Mouse (Mus musculus) kidney, adult 2 months (tissue): Measurements from ENCODE around the gene Arid3b.

Experiments
- CTCF ChIP-seq: fragments of 200-500 bp; conservative IDR thresholded peaks from 2 replicates; pipeline ENCODE4 v1.5.1; 2011; ENCODE audit warnings: low read depth, mild to moderate bottlenecking, control low read depth, low read length, moderate library complexity, mixed read lengths; ENCODE audit not compliant: insufficient read depth, insufficient read length
- POLR2A ChIP-seq: fragments of 200-500 bp; IDR thresholded peaks from one replicate; pipeline ENCODE4 v1.6.1; 2011; ENCODE audit warnings: low read depth, low read length, control low read depth

DNA sequence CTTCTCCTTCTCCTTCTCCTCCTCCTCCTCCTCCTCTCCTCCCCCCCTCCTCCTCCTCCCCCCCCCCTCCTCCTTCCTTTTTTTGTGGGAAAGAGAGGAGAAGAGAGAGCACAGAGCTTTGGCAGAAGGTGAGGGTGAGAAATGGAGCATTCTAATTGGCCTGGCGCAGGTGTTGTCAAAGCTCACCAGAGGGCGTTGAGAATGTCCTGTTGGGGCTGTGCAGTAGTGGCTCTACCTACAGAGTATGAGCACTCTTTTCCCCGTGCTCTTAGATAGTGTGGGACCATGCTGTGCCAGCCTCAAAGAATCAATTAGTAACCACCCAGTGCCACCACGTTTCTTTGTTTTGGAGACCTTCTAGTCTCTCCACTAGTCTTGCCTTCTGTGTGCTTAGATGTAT is 43.7 kb upstream of the Arid3b start:
- TF ChIP-seq CTCF (no peak), POLR2A (no peak)
